Mouse (Mus musculus) liver, adult 2 months (tissue): ENCODE results near the gene Ahcyl2. TPM values are rescaled to one million over a fixed set of nuclear protein-coding genes. Genes with fewer than 3 reads are reported as not detected.

ENCODE experiments used
- DNase-seq: peaks from one replicate; pipeline ENCODE4 v3.0.0-alpha.2; 2011; ENCODE audit warnings: low read depth, low spot score; ENCODE audit errors: extremely low read depth
- H3K27ac ChIP-seq: fragments of 200-500 bp; replicated peaks from 2 replicates; pipeline ENCODE4 v1.5.1; 2012; ENCODE audit warnings: low read depth, mild to moderate bottlenecking, control low read depth, inconsistent platforms, low read length; ENCODE audit not compliant: insufficient read depth
- H3K27me3 ChIP-seq: fragments of 200-500 bp; 2 replicates; pipeline ENCODE4 v1.6.1; 2012; ENCODE audit warnings: mild to moderate bottlenecking, moderate library complexity, low read length, inconsistent platforms; ENCODE audit not compliant: control insufficient read depth, insufficient read depth
- H3K36me3 ChIP-seq: fragments of 200-500 bp; 2 replicates; pipeline ENCODE4 v1.6.1; 2012; ENCODE audit warnings: low read length, inconsistent platforms; ENCODE audit not compliant: control insufficient read depth, insufficient read depth
- H3K4me1 ChIP-seq: fragments of 200-500 bp; 2 replicates; pipeline ENCODE4 v1.6.1; 2011; ENCODE audit warnings: low read length; ENCODE audit not compliant: control insufficient read depth, insufficient read depth
- H3K4me3 ChIP-seq: fragments of 200-500 bp; 2 replicates; pipeline ENCODE4 v1.5.1; 2011; ENCODE audit warnings: low read depth, mild to moderate bottlenecking, control low read depth, low read length, moderate library complexity; ENCODE audit not compliant: insufficient read depth
- H3K79me2 ChIP-seq: fragments of 200-500 bp; 2 replicates; pipeline ENCODE4 v1.6.1; 2012; ENCODE audit warnings: inconsistent platforms, mild to moderate bottlenecking, low read length, moderate library complexity; ENCODE audit not compliant: control insufficient read depth, insufficient read depth
- H3K9ac ChIP-seq: fragments of 200-500 bp; 2 replicates; pipeline ENCODE4 v1.6.1; 2012; ENCODE audit warnings: low read depth, mild to moderate bottlenecking, control low read depth, inconsistent platforms, low read length
- CTCF ChIP-seq: fragments of 200-500 bp; IDR thresholded peaks from 2 replicates; pipeline ENCODE4 v1.5.1; 2011; ENCODE audit warnings: low read depth, low read length, control low read depth
- POLR2A ChIP-seq: fragments of 200-500 bp; IDR thresholded peaks from 2 replicates; pipeline ENCODE4 v1.6.1; 2011; ENCODE audit warnings: low read length, control low read depth; ENCODE audit not compliant: insufficient read depth; ENCODE audit errors: extremely low read depth
- WGBS: fragments of 180-500 bp; shearing (Covaris S2); methylation state at CpG from one replicate; pipeline ENCODE4 v1.1.7; 2018; 5-methylcytosine and 5-hydroxymethylcytosine counted together
- polyA plus RNA-seq: library from polyadenylated mRNA; depleted of rRNA; stranded (reverse); fragments of >200 nt; gene quantifications from 2 replicates; pipeline ENCODE4 v1.2.3, GENCODE M21; 2012; rRNA removed
- total RNA-seq: library from RNA; depleted of rRNA; stranded (reverse); fragments of >200 nt; gene quantifications from 2 replicates; pipeline ENCODE4 v1.2.3, GENCODE M21; 2014; rRNA removed

The Ahcyl2 gene
- total and polyA plus RNA-seq, 2 experiments: 7.4 to 8.9 TPM

DNA sequence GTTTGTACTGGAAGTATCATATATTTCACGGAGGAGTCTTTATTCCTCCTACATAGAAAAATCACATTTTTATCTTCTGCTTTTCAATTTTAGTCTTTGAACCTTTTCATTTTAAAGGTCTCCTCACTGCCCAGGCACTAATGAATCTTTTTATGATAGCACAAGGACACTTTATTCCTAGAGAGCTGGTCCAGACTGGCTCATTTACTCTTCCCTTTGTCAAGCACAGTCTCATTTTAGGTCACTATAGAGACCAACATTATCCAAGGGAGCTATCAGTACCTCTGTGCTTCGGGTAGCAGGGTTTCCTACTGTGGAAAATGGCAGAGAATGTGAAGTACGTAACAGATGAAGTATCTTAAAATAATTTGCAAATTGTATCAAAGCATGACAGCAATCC is 190.9 kb downstream of the Ahcyl2 start:
- Histone ChIP-seq H3K36me3 (no peaks in the 10 kb centered on the region), H3K4me1 (no peaks in the 10 kb centered on the region; the same call in 1 of the 2 replicates), H3K27ac (no peak overlapping the region), H3K27me3 (no peaks in the 10 kb centered on the region), H3K4me3 (no peak overlapping the region), H3K9ac (no peak overlapping the region), H3K79me2 (no peaks in the 10 kb centered on the region)
- 89% methylated on average over 3 of the region's 3 CpGs for WGBS
- no peak for TF ChIP-seq POLR2A
- DNase-seq: no peak

DNA sequence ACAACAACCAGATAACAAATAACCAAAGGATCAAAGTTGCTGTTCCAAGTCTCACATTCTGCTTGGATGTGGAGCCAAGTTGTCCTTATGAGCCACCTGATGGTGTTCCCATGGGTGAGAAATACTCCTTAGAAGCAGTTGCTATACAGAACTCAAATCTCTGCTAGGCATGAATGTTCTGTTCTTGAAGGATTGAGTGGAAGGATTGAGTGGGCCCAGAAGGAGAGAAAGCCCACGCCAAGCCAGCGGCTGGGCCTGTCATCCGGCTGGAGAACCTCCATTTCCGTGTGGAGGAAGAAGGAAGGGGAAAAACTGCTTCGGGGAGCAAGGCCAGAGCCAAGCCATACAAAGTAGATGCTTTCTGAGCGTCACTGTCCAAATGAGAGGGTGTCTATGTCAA is 193.3 kb downstream of the Ahcyl2 start:
- 96% methylated on average over 6 of the region's 6 CpGs for WGBS
- Histone ChIP-seq H3K27ac (no peak overlapping the region), H3K4me1 (no peaks in the 10 kb centered on the region; the same call in 1 of the 2 replicates), H3K27me3 (no peaks in the 10 kb centered on the region), H3K36me3 (no peaks in the 10 kb centered on the region), H3K9ac (no peak overlapping the region), H3K4me3 (no peak overlapping the region), H3K79me2 (no peaks in the 10 kb centered on the region)
- no peak for DNase-seq
- TF ChIP-seq CTCF (no peak), POLR2A (no peak)

Other genes starting within 250 kb of the Ahcyl2 start
- 10.0 and 12.4 TPM in 2 replicates for gene Irf5, start 241.4 kb upstream of the Ahcyl2 start, total RNA-seq
- 30.6 and 48.3 TPM in 2 replicates for gene Irf5, start 241.4 kb upstream of the Ahcyl2 start, polyA plus RNA-seq
- gene Tnpo3, start 158.1 kb upstream of the Ahcyl2 start, total RNA-seq: 26.8 and 31.5 TPM in 2 replicates
- gene Tnpo3, start 158.1 kb upstream of the Ahcyl2 start, polyA plus RNA-seq: 33.3 and 34.7 TPM in 2 replicates
- 4.2 and 9.3 TPM in 2 replicates for gene Tspan33, start 73.8 kb upstream of the Ahcyl2 start, total RNA-seq
- 7.0 and 8.5 TPM in 2 replicates for gene Tspan33, start 73.8 kb upstream of the Ahcyl2 start, polyA plus RNA-seq
- gene Smo, start 32.5 kb upstream of the Ahcyl2 start, total RNA-seq: 4.1 and 5.0 TPM in 2 replicates
- gene Smo, start 32.5 kb upstream of the Ahcyl2 start, polyA plus RNA-seq: 6.7 and 10.5 TPM in 2 replicates
- 0.13 and 0.18 TPM in 2 replicates for gene Strip2, start 149.0 kb downstream of the Ahcyl2 start, total RNA-seq
- 0.02 and 0.04 TPM in 2 replicates for gene Strip2, start 149.0 kb downstream of the Ahcyl2 start, polyA plus RNA-seq